Mouse (Mus musculus): ENCODE measurements around the gene Nab2. TPM values are rescaled to one million over a fixed set of nuclear protein-coding genes. Genes with fewer than 3 reads are reported as not detected.

The Nab2 gene
- polyA plus RNA-seq, 1 experiment from 2014 or later: 2.2 TPM

DNA sequence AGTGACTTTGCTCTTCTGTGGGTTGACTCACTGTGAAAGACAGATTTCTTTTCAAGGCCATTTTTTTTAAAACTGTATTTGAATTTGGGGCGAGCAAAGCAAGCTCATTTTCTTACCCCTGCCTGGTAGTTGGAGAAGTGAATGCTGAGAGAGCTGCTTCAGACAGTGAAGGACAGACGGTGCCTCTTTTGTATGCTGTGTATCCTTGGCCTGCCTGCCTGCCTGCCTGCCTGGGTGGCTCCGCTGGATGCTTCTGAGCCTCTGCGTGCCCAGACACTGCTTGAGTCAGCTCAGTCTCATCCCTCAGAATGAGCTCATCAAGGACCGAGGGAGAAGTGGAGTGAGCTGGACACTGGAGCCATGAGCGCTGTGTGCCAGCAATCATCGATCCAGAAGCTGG, 30.6 kb upstream of the Nab2 start:
- Histone ChIP-seq H3K27me3 (replicated peaks; ENCODE audit: control insufficient read depth, insufficient read depth, low read length) (no peaks in the 10 kb centered on the region), H3K9me3 (ENCODE audit: control insufficient read depth, low read length) (no peaks in the 10 kb centered on the region), H3K4me1 (ENCODE audit: control insufficient read depth, insufficient read depth, low read depth, low read length) (no peaks in the 10 kb centered on the region), H3K4me2 (ENCODE audit: low read length) (no peak overlapping the region), H3K4me3 (ENCODE audit: low read length) (no peak overlapping the region), H3K9ac (ENCODE audit: low read depth, low read length) (no peak overlapping the region), H3K36me3 (ENCODE audit: control insufficient read depth, insufficient read depth, low read length) (no peaks in the 10 kb centered on the region; the same call in 1 of the 2 replicates), H3K27ac (ENCODE audit: low read depth, low read length) (no peak overlapping the region)
- no peak for ATAC-seq
- 92% methylated on average over 7 of the region's 7 CpGs for WGBS

DNA sequence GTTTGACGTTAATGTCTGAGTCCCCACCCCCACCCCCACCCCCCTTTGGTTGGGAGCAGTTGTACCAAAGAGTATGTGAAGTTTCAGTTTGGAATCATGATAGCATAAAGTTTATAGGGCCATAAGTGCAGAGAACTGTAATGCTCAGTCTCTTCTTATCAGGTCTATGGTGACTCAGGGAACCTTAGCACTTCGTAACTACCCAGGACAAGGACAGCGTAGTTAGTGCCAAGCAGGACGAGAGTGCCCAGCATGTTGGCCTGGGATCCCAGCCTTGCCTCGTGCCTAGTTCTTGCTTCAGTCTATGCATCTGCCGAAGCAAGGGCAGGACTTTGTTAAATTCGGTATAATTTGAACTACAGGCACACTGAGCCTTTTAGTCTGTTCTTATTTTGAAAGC, 27.4 kb upstream of the Nab2 start:
- WGBS: 94% methylated on average over 7 of the region's 7 CpGs
- H3K27ac ChIP-seq (ENCODE audit: low read depth, low read length): no peak overlapping the region
- ATAC-seq: no peak

DNA sequence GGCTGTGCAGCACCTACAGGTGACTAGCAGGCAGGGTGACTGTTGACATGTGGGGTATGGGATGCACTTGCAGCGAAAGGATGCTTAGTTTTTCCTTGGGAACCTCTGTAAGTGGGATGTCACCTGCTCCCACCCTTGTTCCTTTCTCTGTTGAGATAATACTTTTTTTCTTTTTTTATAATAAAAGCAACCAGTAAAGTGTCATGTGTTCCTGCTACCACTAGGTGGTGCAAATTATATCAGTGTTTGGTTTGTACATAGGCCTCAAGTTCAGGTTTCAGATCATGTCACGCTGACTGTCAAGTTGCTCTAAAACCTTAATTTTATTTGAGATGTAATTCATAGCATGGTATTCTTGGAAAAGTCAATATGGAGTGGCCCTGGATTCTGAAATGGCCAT, 26.3 kb upstream of the Nab2 start:
- Histone ChIP-seq H3K9me3 (ENCODE audit: control insufficient read depth, low read length) (no peaks in the 10 kb centered on the region), H3K27me3 (replicated peaks; ENCODE audit: control insufficient read depth, insufficient read depth, low read length) (no peaks in the 10 kb centered on the region), H3K4me3 (ENCODE audit: low read length) (no peak overlapping the region), H3K36me3 (ENCODE audit: control insufficient read depth, insufficient read depth, low read length) (no peaks in the 10 kb centered on the region; the same call in 1 of the 2 replicates), H3K27ac (ENCODE audit: low read depth, low read length) (no peak overlapping the region), H3K9ac (ENCODE audit: low read depth, low read length) (no peak overlapping the region), H3K4me2 (ENCODE audit: low read length) (no peak overlapping the region), H3K4me1 (ENCODE audit: control insufficient read depth, insufficient read depth, low read depth, low read length) (no peaks in the 10 kb centered on the region)
- no peak for ATAC-seq
- 57% methylated on average over 2 of the region's 2 CpGs for WGBS

More for the DNA sequence above, 27.4 kb upstream of the Nab2 start:
- Histone ChIP-seq H3K4me2 (ENCODE audit: low read length) (no peak overlapping the region), H3K4me3 (ENCODE audit: low read length) (no peak overlapping the region), H3K9me3 (ENCODE audit: control insufficient read depth, low read length) (no peaks in the 10 kb centered on the region), H3K27me3 (replicated peaks; ENCODE audit: control insufficient read depth, insufficient read depth, low read length) (no peaks in the 10 kb centered on the region), H3K4me1 (ENCODE audit: control insufficient read depth, insufficient read depth, low read depth, low read length) (no peaks in the 10 kb centered on the region), H3K9ac (ENCODE audit: low read depth, low read length) (no peak overlapping the region), H3K36me3 (ENCODE audit: control insufficient read depth, insufficient read depth, low read length) (no peaks in the 10 kb centered on the region; the same call in 1 of the 2 replicates)

DNA sequence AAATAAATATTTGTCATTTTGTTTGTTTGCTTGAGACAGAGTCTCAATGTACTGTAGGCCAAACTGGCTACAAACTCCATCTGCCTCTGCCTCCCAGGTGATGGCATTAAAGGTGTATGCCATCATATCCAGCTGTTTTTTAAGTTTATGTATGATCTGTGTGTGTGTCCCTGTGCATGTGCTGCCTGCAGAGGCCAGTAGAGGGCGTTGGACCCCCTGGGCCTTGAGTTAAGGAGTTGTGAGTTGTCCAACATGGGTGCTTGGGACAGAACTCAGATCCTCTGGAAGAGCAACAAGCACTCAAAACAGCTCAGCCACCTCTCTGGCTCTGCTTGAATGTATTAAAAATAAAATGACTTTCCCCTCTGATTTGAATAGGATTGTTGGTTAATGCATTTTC, 22.7 kb upstream of the Nab2 start:
- no peaks in the 10 kb centered on the region; the same call in 1 of the 2 replicates for H3K36me3 ChIP-seq (ENCODE audit: control insufficient read depth, insufficient read depth, low read length)

DNA sequence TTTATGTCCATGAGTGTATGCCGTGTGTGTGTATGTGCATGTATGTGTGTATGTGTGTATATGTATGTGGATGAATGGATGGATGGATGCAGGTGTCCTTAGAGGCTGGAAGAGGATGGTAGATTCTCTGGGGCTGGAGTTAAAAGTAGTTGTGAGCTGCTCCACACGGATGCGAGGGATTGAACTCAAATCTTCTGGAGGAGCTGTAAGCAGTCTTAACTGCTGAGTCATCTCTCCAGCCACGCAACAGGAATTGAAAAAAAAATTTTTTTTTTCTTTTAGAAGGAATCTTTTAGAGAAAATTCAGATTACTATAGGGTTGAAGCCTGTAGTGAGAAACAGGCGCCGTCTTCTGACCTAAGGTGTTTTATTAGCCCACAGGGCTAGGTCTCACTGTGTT, 14.5 kb upstream of the Nab2 start:
- no peak overlapping the region for H3K9ac ChIP-seq (ENCODE audit: low read depth, low read length)
- no peak overlapping the region for H3K27ac ChIP-seq (ENCODE audit: low read depth, low read length)
- no peaks in the 10 kb centered on the region for H3K27me3 ChIP-seq (replicated peaks; ENCODE audit: control insufficient read depth, insufficient read depth, low read length)
- H3K9me3 ChIP-seq (ENCODE audit: control insufficient read depth, low read length): no peaks in the 10 kb centered on the region
- ATAC-seq: no peak
- no peak overlapping the region for H3K4me2 ChIP-seq (ENCODE audit: low read length)
- no peak overlapping the region for H3K4me3 ChIP-seq (ENCODE audit: low read length)
- peaks cover 2% of the 10 kb centered on the region for H3K4me1 ChIP-seq (ENCODE audit: control insufficient read depth, insufficient read depth, low read depth, low read length)
- WGBS: 89% methylated on average over 6 of the region's 6 CpGs
- H3K36me3 ChIP-seq (ENCODE audit: control insufficient read depth, insufficient read depth, low read length): no peaks in the 10 kb centered on the region

More for the DNA sequence above, 22.7 kb upstream of the Nab2 start:
- ATAC-seq: no peak
- WGBS: 36% methylated on average over 1 of the region's 1 CpGs
- Histone ChIP-seq H3K4me1 (ENCODE audit: control insufficient read depth, insufficient read depth, low read depth, low read length) (no peaks in the 10 kb centered on the region), H3K27ac (ENCODE audit: low read depth, low read length) (no peak overlapping the region), H3K4me3 (ENCODE audit: low read length) (no peak overlapping the region), H3K9ac (ENCODE audit: low read depth, low read length) (no peak overlapping the region), H3K27me3 (replicated peaks; ENCODE audit: control insufficient read depth, insufficient read depth, low read length) (no peaks in the 10 kb centered on the region), H3K4me2 (ENCODE audit: low read length) (no peak overlapping the region), H3K9me3 (ENCODE audit: control insufficient read depth, low read length) (no peaks in the 10 kb centered on the region)

DNA sequence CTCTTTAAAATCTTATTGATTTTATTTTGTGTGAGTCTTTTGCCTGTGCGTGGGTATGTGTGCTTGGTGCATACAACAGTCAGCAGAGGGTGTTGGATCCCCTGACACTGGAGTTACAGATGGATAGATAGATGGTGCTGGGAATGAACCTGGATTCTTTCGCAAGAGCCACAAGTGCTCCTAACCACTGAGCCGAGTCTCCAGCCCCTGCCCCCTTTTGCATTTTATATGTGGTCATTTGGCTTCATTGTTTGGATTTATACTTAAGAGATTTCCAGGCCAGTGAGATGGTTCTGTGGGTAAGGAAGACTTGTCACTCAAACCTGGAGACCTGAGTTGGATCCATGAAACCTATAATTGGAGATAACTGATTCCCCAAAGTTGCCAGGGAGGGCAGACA, 11.5 kb upstream of the Nab2 start:
- no peak overlapping the region for H3K4me2 ChIP-seq (ENCODE audit: low read length)
- no peak overlapping the region for H3K4me3 ChIP-seq (ENCODE audit: low read length)
- WGBS: 91% methylated on average over 3 of the region's 3 CpGs
- H3K36me3 ChIP-seq (ENCODE audit: control insufficient read depth, insufficient read depth, low read length): no peaks in the 10 kb centered on the region
- no peaks in the 10 kb centered on the region for H3K9me3 ChIP-seq (ENCODE audit: control insufficient read depth, low read length)
- ATAC-seq: no peak
- H3K9ac ChIP-seq (ENCODE audit: low read depth, low read length): no peak overlapping the region
- H3K27me3 ChIP-seq (replicated peaks; ENCODE audit: control insufficient read depth, insufficient read depth, low read length): no peaks in the 10 kb centered on the region
- peaks cover 9% of the 10 kb centered on the region for H3K4me1 ChIP-seq (ENCODE audit: control insufficient read depth, insufficient read depth, low read depth, low read length)
- H3K27ac ChIP-seq (ENCODE audit: low read depth, low read length): no peak overlapping the region

DNA sequence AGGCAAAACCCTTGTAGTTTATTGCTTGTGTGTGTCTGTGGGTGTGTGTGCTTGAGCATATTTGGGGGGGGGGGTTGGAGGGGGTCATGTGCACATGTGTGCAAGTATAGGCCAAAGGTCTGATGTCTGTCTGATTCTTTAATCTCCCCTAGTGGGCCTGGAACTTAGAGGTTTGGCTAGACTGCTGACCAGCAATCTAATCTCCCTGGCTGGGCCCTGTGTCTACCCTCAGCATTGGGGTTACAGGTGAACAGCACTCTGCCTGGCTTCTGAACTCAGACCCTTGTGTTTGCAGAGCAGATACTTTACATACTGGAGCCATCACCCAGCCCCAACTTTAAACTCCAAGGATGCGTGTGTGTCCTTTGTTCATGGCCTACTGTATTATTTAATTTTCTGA, 10.8 kb upstream of the Nab2 start:
- H3K27me3 ChIP-seq (replicated peaks; ENCODE audit: control insufficient read depth, insufficient read depth, low read length): no peaks in the 10 kb centered on the region
- 76% methylated on average over 1 of the region's 1 CpGs for WGBS
- peaks cover 9% of the 10 kb centered on the region for H3K4me1 ChIP-seq (ENCODE audit: control insufficient read depth, insufficient read depth, low read depth, low read length)
- H3K4me3 ChIP-seq (ENCODE audit: low read length): no peak overlapping the region
- no peaks in the 10 kb centered on the region for H3K9me3 ChIP-seq (ENCODE audit: control insufficient read depth, low read length)
- H3K27ac ChIP-seq (ENCODE audit: low read depth, low read length): no peak overlapping the region
- no peaks in the 10 kb centered on the region for H3K36me3 ChIP-seq (ENCODE audit: control insufficient read depth, insufficient read depth, low read length)
- no peak overlapping the region for H3K4me2 ChIP-seq (ENCODE audit: low read length)
- ATAC-seq: no peak
- H3K9ac ChIP-seq (ENCODE audit: low read depth, low read length): no peak overlapping the region

DNA sequence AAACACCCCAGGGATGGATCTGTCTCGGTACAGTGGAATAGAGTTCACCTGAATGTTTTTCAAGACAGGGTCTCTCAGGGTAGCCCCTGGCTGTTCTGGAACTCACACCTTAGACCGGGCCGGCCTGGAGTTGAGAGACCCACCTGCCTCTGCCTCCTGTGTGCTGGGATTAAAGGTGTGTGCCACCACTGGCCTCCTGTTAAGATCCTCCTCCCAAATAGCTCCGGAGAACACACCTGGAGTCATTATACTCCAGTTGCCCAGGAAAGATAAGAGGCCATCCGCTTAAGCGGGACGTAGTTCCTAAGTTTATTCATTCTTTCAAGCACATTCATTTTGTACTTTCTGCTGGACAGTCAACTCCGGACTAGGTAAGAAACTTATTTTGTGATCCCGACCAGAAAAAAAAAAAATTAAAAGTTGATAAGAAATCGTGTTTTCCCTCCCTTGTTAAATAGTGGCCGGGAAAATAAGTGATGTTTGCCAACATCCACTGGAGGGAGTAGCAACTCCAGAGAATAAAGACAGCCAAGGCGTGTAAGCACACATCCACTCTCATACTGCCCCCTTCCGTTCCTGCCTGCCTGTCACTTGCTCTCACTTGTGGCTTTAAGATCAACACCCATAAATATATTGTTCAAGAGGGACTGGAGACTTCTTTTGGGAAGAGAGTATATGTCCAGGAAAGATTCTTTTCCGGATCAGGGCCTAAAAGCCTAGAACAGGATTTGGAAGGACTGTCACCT, 9.4 kb upstream of the Nab2 start:
- no peak; the same call in 1 of the 2 replicates for ATAC-seq

DNA sequence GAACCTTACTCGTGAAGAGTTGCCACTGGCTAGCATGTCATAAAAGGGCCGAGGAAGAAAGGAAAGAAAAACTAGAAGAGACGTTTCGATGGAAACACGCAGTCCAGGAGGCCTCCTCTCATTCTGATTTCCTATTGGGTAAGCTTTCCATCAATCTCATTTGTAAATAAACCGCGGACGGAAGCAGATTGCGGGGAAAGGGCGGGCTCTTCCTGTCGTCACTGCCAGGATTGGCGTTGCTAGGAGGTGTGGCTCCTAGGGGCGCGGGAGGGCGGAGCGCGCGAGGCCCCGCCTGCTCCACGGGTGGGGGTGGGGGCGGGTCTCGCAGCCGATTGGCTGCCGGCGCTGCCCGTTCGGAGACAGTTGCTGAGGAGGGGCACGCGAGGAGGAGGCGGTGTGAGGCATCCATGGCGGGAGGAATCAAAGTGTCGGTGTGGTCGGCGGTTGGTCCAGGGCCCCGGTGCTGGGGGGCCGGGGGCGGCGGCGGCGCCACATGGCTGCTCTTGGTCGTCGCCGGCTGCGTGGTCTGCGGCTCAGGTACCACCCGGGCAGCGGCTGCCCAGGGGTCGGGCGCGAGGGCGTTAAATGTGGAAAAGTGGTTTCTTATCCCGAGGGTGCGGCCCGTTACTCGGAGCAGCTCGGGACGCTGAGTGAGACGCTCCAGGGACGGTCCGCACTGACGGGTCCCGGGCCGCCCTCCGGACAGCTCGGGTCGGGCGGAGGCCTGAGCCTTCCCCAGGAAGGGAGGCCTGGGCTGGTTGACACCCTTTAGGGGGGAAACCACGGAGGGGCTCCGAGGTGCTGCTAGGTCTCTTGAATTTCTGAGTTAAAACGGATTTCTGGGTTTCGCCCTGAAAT, 8.6 kb upstream of the Nab2 start:
- Histone ChIP-seq H3K4me3 (ENCODE audit: low read length) (peak overlapping the region; percentile 52), H3K4me2 (ENCODE audit: low read length) (peak overlapping the region; percentile 100), H3K9ac (ENCODE audit: low read depth, low read length) (peak overlapping the region; percentile 61), H3K27ac (ENCODE audit: low read depth, low read length) (peak overlapping the region; percentile 68), H3K4me1 (ENCODE audit: control insufficient read depth, insufficient read depth, low read depth, low read length) (peaks cover 9% of the 10 kb centered on the region), H3K9me3 (ENCODE audit: control insufficient read depth, low read length) (no peaks in the 10 kb centered on the region), H3K36me3 (ENCODE audit: control insufficient read depth, insufficient read depth, low read length) (no peaks in the 10 kb centered on the region), H3K27me3 (replicated peaks; ENCODE audit: control insufficient read depth, insufficient read depth, low read length) (no peaks in the 10 kb centered on the region)
- WGBS: under 1% methylated on average over 62 of the region's 71 CpGs
- ATAC-seq: peak; percentile 98

More for the DNA sequence above, 9.4 kb upstream of the Nab2 start:
- Histone ChIP-seq H3K4me2 (ENCODE audit: low read length) (peak overlapping the region; percentile 100), H3K36me3 (ENCODE audit: control insufficient read depth, insufficient read depth, low read length) (no peaks in the 10 kb centered on the region), H3K9me3 (ENCODE audit: control insufficient read depth, low read length) (no peaks in the 10 kb centered on the region), H3K4me3 (ENCODE audit: low read length) (peak overlapping the region; percentile 52), H3K27me3 (replicated peaks; ENCODE audit: control insufficient read depth, insufficient read depth, low read length) (no peaks in the 10 kb centered on the region), H3K9ac (ENCODE audit: low read depth, low read length) (peak overlapping the region; percentile 61), H3K27ac (ENCODE audit: low read depth, low read length) (no peak overlapping the region), H3K4me1 (ENCODE audit: control insufficient read depth, insufficient read depth, low read depth, low read length) (peaks cover 9% of the 10 kb centered on the region)
- WGBS: 12% methylated on average over 14 of the region's 14 CpGs
